Mouse (Mus musculus): ENCODE measurements around the gene Lsm2. TPM values are rescaled to one million over a fixed set of nuclear protein-coding genes. Genes with fewer than 3 reads are reported as not detected.

Lsm2 gene
- polyA plus RNA-seq, 1 experiment from 2014 or later = 151 TPM

DNA sequence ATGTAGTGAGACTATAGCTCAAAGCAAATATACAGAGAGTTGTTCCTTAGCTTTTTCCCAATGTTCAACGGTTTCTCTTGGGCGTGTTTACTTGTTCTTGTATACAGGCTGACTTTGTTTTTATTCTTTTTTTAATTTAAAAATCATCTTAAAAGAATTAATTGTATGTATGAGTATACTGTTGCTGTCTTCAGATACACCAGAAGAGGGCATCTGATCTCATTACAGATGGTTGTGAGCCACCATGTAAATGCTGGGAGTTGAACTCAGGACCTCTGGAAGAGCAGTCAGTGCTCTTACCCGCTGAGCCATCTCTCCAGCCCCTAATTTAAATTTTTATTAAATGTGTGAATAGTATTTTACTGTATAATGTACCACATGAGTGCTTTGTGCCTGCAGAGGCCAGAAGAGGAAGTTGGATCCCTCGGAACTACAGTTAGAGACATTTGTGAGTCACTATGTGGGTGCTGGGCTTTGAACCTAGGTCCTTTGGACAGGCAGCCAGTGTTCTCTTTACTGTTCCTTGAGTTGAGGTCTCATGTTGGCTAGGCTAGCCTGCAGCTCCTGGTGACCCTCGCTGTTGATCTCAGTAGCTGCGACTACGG is 25.8 kb downstream of the Lsm2 start:
- no peaks in the 10 kb centered on the region for H3K9me3 ChIP-seq (ENCODE audit: control insufficient read depth, low read length)
- H3K27me3 ChIP-seq (replicated peaks; ENCODE audit: control insufficient read depth, insufficient read depth, low read length) = no peaks in the 10 kb centered on the region
- H3K27ac ChIP-seq (replicated peaks; ENCODE audit: low read depth, low read length) = no peak overlapping the region
- H3K36me3 ChIP-seq (ENCODE audit: control insufficient read depth, insufficient read depth, low read length) = peaks cover 82% of the 10 kb centered on the region
- ATAC-seq (ENCODE audit: low read depth) (no peak), DNase-seq (ENCODE audit: low spot score) (no peak)
- no peak overlapping the region for H3K4me3 ChIP-seq (ENCODE audit: low read depth, low read length)
- 95% methylated on average over 7 of the region's 7 CpGs for WGBS
- peaks cover 3% of the 10 kb centered on the region for H3K4me1 ChIP-seq (ENCODE audit: control insufficient read depth, insufficient read depth, low read length)
- no peak overlapping the region for H3K4me2 ChIP-seq (ENCODE audit: low read depth, low read length)
- no peak overlapping the region for H3K9ac ChIP-seq (ENCODE audit: low read depth, low read length)

DNA sequence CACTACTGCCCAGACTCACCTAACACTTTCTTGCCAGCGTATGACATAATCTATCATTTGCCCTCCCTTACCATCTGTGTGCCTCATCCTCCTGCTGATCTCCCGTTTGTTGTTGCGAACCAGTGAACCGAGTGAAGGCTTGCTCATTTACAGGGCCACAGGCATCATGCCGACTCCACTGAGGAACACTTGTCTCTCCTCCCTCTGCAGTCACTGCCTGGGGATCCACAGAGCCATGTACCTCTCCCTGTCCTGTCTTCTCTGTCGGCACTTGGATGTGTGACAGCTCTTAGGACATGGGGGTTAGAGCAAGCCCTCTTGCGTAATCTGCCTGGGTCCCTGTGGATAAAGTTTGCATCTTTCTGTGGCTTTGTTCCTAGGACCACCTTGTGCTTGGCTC is 27.9 kb downstream of the Lsm2 start:
- H3K9me3 ChIP-seq (ENCODE audit: control insufficient read depth, low read length) = no peaks in the 10 kb centered on the region
- no peak for ATAC-seq (ENCODE audit: low read depth)
- H3K27ac ChIP-seq (replicated peaks; ENCODE audit: low read depth, low read length) = no peak overlapping the region
- H3K36me3 ChIP-seq (ENCODE audit: control insufficient read depth, insufficient read depth, low read length) = peaks cover 96% of the 10 kb centered on the region
- no peak for DNase-seq (ENCODE audit: low spot score)
- no peaks in the 10 kb centered on the region for H3K4me1 ChIP-seq (ENCODE audit: control insufficient read depth, insufficient read depth, low read length)
- 91% methylated on average over 7 of the region's 7 CpGs for WGBS
- H3K9ac ChIP-seq (ENCODE audit: low read depth, low read length) = no peak overlapping the region
- no peak overlapping the region for H3K4me3 ChIP-seq (ENCODE audit: low read depth, low read length)
- H3K4me2 ChIP-seq (ENCODE audit: low read depth, low read length) = no peak overlapping the region
- H3K27me3 ChIP-seq (replicated peaks; ENCODE audit: control insufficient read depth, insufficient read depth, low read length) = no peaks in the 10 kb centered on the region

DNA sequence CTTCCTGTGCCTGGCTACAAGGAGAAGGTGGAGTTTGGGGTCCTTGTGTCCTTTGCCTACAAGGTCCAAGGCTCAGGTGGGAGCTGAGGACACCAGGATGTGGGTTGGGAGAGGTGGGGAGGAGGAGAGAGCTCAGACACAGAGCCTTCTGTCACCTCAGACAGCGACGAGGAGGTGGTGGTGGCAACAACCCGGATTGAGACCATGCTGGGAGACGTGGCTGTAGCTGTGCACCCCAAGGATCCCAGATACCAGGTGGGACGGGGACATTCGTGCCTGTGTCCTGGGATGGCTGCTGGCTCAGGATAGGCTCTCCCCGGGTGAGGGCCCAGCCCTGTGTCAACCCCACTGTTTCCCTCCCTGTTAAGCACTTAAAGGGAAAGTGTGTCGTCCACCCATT is 29.8 kb downstream of the Lsm2 start:
- Histone ChIP-seq H3K4me2 (ENCODE audit: low read depth, low read length) (no peak overlapping the region), H3K27me3 (replicated peaks; ENCODE audit: control insufficient read depth, insufficient read depth, low read length) (no peaks in the 10 kb centered on the region), H3K27ac (replicated peaks; ENCODE audit: low read depth, low read length) (no peak overlapping the region), H3K36me3 (ENCODE audit: control insufficient read depth, insufficient read depth, low read length) (peaks cover 98% of the 10 kb centered on the region), H3K4me3 (ENCODE audit: low read depth, low read length) (no peak overlapping the region), H3K9me3 (ENCODE audit: control insufficient read depth, low read length) (no peaks in the 10 kb centered on the region), H3K9ac (ENCODE audit: low read depth, low read length) (no peak overlapping the region), H3K4me1 (ENCODE audit: control insufficient read depth, insufficient read depth, low read length) (no peaks in the 10 kb centered on the region)
- no peak for DNase-seq (ENCODE audit: low spot score)
- ATAC-seq (ENCODE audit: low read depth) = no peak
- WGBS = 90% methylated on average over 8 of the region's 8 CpGs

DNA sequence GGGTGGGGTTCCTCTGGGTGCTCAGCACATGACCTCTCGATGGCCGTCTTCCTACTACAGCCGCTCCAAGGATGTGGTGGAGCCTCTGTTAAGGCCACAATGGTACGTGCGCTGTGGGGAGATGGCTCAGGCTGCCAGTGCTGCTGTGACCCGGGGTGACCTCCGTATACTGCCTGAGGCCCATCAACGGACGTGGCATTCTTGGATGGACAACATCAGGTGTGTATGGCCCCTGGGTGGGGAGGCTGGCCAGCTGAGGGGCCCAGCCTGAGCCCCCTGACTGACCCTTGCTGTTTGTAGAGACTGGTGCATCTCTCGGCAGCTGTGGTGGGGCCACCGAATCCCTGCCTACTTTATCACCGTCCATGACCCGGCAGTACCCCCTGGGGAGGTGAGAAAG is 30.8 kb downstream of the Lsm2 start:
- H3K9ac ChIP-seq (ENCODE audit: low read depth, low read length) = no peak overlapping the region
- H3K4me3 ChIP-seq (ENCODE audit: low read depth, low read length) = no peak overlapping the region
- ATAC-seq (ENCODE audit: low read depth) (no peak), DNase-seq (ENCODE audit: low spot score) (no peak)
- H3K27me3 ChIP-seq (replicated peaks; ENCODE audit: control insufficient read depth, insufficient read depth, low read length) = no peaks in the 10 kb centered on the region
- no peak overlapping the region for H3K4me2 ChIP-seq (ENCODE audit: low read depth, low read length)
- no peaks in the 10 kb centered on the region for H3K4me1 ChIP-seq (ENCODE audit: control insufficient read depth, insufficient read depth, low read length)
- H3K36me3 ChIP-seq (ENCODE audit: control insufficient read depth, insufficient read depth, low read length) = peaks cover 93% of the 10 kb centered on the region
- WGBS = 85% methylated on average over 12 of the region's 13 CpGs
- no peaks in the 10 kb centered on the region for H3K9me3 ChIP-seq (ENCODE audit: control insufficient read depth, low read length)
- H3K27ac ChIP-seq (replicated peaks; ENCODE audit: low read depth, low read length) = no peak overlapping the region

DNA sequence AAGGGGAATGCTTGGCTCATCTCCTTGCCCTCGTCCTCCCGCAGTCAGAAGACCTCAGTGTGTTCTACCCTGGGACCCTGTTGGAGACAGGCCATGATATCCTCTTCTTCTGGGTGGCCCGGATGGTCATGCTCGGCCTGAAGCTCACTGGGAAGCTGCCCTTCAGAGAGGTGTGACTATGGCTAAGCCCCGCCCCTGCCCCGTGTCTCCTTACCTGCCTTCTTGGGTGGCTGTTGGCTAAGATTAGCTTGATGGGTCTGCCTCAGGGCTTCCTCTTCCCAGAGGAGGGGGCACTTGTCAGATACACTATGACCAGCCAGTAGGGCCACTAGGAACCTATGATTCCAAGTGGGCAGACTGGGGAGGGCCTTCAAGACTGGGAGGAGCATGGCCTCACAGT is 31.6 kb downstream of the Lsm2 start:
- DNase-seq (ENCODE audit: low spot score) (no peak), ATAC-seq (ENCODE audit: low read depth) (no peak)
- H3K9me3 ChIP-seq (ENCODE audit: control insufficient read depth, low read length) = no peaks in the 10 kb centered on the region
- H3K4me1 ChIP-seq (ENCODE audit: control insufficient read depth, insufficient read depth, low read length) = no peaks in the 10 kb centered on the region
- no peak overlapping the region for H3K4me2 ChIP-seq (ENCODE audit: low read depth, low read length)
- 76% methylated on average over 6 of the region's 6 CpGs for WGBS
- no peak overlapping the region for H3K4me3 ChIP-seq (ENCODE audit: low read depth, low read length)
- no peak overlapping the region for H3K27ac ChIP-seq (replicated peaks; ENCODE audit: low read depth, low read length)
- peaks cover 86% of the 10 kb centered on the region for H3K36me3 ChIP-seq (ENCODE audit: control insufficient read depth, insufficient read depth, low read length)
- H3K9ac ChIP-seq (ENCODE audit: low read depth, low read length) = no peak overlapping the region
- H3K27me3 ChIP-seq (replicated peaks; ENCODE audit: control insufficient read depth, insufficient read depth, low read length) = no peaks in the 10 kb centered on the region

DNA sequence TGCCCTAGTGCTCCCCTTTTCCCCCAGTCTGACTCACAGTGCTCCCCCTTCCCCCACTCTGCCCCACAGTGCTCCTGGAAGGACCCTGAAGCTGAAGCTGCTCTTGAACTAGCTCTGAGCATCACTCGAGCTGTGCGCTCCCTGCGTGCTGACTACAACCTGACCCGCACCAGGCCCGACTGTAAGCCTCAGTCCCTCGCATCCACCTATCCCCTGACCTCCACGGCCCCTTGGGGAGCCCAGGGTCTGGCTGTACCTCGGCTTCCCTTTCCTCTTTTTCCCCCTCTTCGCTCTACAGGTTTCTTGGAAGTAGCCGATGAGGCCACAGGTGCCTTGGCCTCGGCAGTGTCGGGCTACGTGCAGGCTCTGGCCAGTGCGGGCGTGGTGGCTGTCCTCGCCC is 33.6 kb downstream of the Lsm2 start:
- no peak overlapping the region for H3K27ac ChIP-seq (replicated peaks; ENCODE audit: low read depth, low read length)
- no peak overlapping the region for H3K9ac ChIP-seq (ENCODE audit: low read depth, low read length)
- H3K27me3 ChIP-seq (replicated peaks; ENCODE audit: control insufficient read depth, insufficient read depth, low read length) = no peaks in the 10 kb centered on the region
- DNase-seq (ENCODE audit: low spot score) = no peak
- no peak overlapping the region for H3K4me2 ChIP-seq (ENCODE audit: low read depth, low read length)
- H3K9me3 ChIP-seq (ENCODE audit: control insufficient read depth, low read length) = no peaks in the 10 kb centered on the region
- peaks cover 66% of the 10 kb centered on the region for H3K36me3 ChIP-seq (ENCODE audit: control insufficient read depth, insufficient read depth, low read length)
- no peak overlapping the region for H3K4me3 ChIP-seq (ENCODE audit: low read depth, low read length)
- ATAC-seq (ENCODE audit: low read depth) = no peak
- H3K4me1 ChIP-seq (ENCODE audit: control insufficient read depth, insufficient read depth, low read length) = no peaks in the 10 kb centered on the region
- WGBS = 90% methylated on average over 16 of the region's 16 CpGs

DNA sequence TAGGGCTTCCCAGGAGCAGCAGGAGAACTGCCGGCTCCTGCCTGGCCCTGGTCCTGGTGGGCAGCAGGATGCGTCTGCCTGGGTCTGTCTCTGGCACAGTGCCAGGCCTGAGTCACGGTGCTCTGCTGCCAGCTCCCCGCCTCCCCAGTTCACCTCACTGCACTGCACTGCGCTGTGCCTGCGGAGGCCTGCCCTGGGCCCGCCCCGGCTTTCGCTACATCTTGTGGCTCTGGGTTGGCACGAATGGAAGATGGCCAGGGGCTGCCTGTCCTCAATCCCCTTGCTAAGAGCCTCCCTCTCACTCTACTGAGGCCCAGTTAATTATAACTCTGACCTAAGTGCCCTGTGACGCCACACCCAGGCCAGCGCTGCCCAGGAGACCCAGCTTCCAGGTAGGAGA is 34.7 kb downstream of the Lsm2 start, which contains the start of gene Vwa7:
Gene Vwa7, plus strand, starts transcription at position 204 of the 400 bp plus-strand sequence.
- Histone ChIP-seq H3K4me3 (ENCODE audit: low read depth, low read length) (no peak within 1 kb of the TSS), H3K9me3 (ENCODE audit: control insufficient read depth, low read length) (no peaks in the 10 kb centered on the region), H3K27me3 (replicated peaks; ENCODE audit: control insufficient read depth, insufficient read depth, low read length) (no peaks in the 10 kb centered on the region), H3K4me1 (ENCODE audit: control insufficient read depth, insufficient read depth, low read length) (no peaks in the 10 kb centered on the region), H3K27ac (replicated peaks; ENCODE audit: low read depth, low read length) (no peak within 1 kb of the TSS), H3K36me3 (ENCODE audit: control insufficient read depth, insufficient read depth, low read length) (peaks cover 55% of the 10 kb centered on the region), H3K9ac (ENCODE audit: low read depth, low read length) (peak within 1 kb of the TSS; percentile 37; the same call in 1 of the 2 replicates), H3K4me2 (ENCODE audit: low read depth, low read length) (no peak within 1 kb of the TSS)
- peak; percentile 58 for DNase-seq (ENCODE audit: low spot score)
- WGBS = 48% methylated on average over 11 of the region's 12 CpGs
- ATAC-seq (ENCODE audit: low read depth) = peak; percentile 41

DNA sequence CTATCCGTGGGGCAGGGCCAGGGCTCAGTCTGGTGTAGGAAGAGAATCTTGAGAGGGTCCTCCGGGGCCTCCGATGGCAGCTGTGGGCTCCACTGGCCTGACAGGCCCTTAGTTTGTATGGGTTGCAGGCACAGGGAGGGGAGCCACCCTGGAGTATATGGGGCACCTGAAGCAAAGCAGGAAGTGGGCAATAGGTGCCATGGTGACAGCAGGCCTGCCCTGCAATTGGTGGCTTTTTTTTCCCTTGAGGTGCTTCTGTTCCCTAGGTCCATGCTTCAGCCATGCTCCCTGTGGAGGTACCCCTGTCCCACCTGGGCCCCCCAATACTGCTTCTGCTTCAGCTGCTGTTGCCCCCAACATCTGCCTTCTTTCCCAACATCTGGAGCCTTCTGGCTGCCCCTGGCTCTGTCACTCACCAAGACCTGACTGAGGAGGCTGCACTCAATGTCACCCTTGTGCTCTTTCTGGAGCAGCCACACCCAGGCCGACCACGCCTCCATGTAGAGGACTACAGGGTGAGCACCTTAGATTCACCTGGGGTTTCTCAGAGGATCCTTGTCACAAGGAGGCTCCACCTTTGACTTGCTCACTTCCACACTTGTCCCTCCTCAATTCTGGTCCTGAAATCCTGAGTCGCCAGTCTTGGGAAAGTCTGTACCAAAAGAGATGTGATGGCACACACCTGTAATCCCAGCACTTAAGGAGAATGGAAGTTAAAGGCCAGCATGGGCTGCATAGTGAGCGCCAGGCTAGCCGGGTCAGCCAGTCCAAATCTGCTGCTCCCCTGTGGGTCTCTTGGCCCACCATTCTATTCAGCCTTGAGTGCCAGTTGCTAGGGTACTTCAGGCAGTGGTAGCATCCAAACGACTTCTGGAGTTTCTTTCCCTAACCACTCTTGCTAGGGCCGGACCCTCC is 35.4 kb downstream of the Lsm2 start:
- H3K9me3 ChIP-seq (ENCODE audit: control insufficient read depth, low read length) = no peaks in the 10 kb centered on the region
- H3K4me2 ChIP-seq (ENCODE audit: low read depth, low read length) = no peak overlapping the region
- H3K27ac ChIP-seq (replicated peaks; ENCODE audit: low read depth, low read length) = no peak overlapping the region
- H3K4me3 ChIP-seq (ENCODE audit: low read depth, low read length) = no peak overlapping the region
- no peak overlapping the region for H3K9ac ChIP-seq (ENCODE audit: low read depth, low read length)
- H3K27me3 ChIP-seq (replicated peaks; ENCODE audit: control insufficient read depth, insufficient read depth, low read length) = no peaks in the 10 kb centered on the region
- H3K4me1 ChIP-seq (ENCODE audit: control insufficient read depth, insufficient read depth, low read length) = no peaks in the 10 kb centered on the region
- H3K36me3 ChIP-seq (ENCODE audit: control insufficient read depth, insufficient read depth, low read length) = peaks cover 48% of the 10 kb centered on the region
- WGBS = 74% methylated on average over 10 of the region's 10 CpGs
- no peak for DNase-seq (ENCODE audit: low spot score)
- no peak for ATAC-seq (ENCODE audit: low read depth)

DNA sequence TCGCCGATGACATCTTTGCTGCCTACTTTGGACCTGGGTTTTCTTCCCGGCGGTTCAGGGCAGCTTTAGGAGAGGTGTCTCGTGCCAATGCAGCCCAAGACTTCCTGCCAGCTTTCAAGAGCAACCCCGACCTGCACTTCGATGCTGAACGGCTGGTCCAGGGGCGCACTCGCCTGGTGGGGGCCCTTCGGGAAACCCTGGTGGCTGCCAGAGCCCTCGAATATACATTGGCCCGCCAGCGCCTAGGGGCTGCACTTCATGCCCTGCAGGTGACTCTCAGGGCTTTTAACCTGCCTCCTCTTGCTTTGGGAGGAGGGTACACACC is 36.0 kb downstream of the Lsm2 start:
- no peak overlapping the region for H3K4me2 ChIP-seq (ENCODE audit: low read depth, low read length)
- H3K36me3 ChIP-seq (ENCODE audit: control insufficient read depth, insufficient read depth, low read length) = peaks cover 42% of the 10 kb centered on the region
- ATAC-seq (ENCODE audit: low read depth) (no peak), DNase-seq (ENCODE audit: low spot score) (no peak)
- WGBS = 73% methylated on average over 14 of the region's 14 CpGs
- H3K9me3 ChIP-seq (ENCODE audit: control insufficient read depth, low read length) = no peaks in the 10 kb centered on the region
- H3K4me1 ChIP-seq (ENCODE audit: control insufficient read depth, insufficient read depth, low read length) = no peaks in the 10 kb centered on the region
- no peaks in the 10 kb centered on the region for H3K27me3 ChIP-seq (replicated peaks; ENCODE audit: control insufficient read depth, insufficient read depth, low read length)
- H3K4me3 ChIP-seq (ENCODE audit: low read depth, low read length) = no peak overlapping the region
- H3K27ac ChIP-seq (replicated peaks; ENCODE audit: low read depth, low read length) = no peak overlapping the region
- H3K9ac ChIP-seq (ENCODE audit: low read depth, low read length) = no peak overlapping the region
